Mouse (Mus musculus) myocyte (in vitro differentiated cells): ENCODE data around the gene Sept7.

Experiments
- CEBPB ChIP-seq: IDR thresholded peaks from 2 replicates; pipeline ENCODE4 v1.6.1; 2011; ENCODE audit warnings: mild to moderate bottlenecking, moderate library complexity; ENCODE audit not compliant: poor library complexity, insufficient read depth, severe bottlenecking
- E2F4 ChIP-seq: IDR thresholded peaks from one replicate; pipeline ENCODE4 v1.6.1; 2011; ENCODE audit warnings: mild to moderate bottlenecking, control low read depth, moderate library complexity; ENCODE audit not compliant: insufficient read depth
- MAX ChIP-seq: IDR thresholded peaks from one replicate; pipeline ENCODE4 v1.6.1; 2011; ENCODE audit warnings: low read depth, mild to moderate bottlenecking, control low read depth
- MYOD1 ChIP-seq, 3 experiments: IDR thresholded peaks; one replicate each; pipeline ENCODE4 v1.6.1; 2011; ENCODE audit warnings: control low read depth in 2 of 3, low read depth in 2 of 3, mild to moderate bottlenecking in 2 of 3, moderate library complexity in 1 of 3; ENCODE audit not compliant: insufficient read length in 2 of 3, control insufficient read depth in 1 of 3
- POLR2A ChIP-seq: IDR thresholded peaks from one replicate; pipeline ENCODE4 v1.6.1; 2011; ENCODE audit warnings: low read depth, mild to moderate bottlenecking, control low read depth, moderate library complexity; ENCODE audit not compliant: insufficient read length
- USF1 ChIP-seq: IDR thresholded peaks from one replicate; pipeline ENCODE4 v1.6.1; 2011; ENCODE audit warnings: low read depth, mild to moderate bottlenecking, control low read depth, moderate library complexity

DNA sequence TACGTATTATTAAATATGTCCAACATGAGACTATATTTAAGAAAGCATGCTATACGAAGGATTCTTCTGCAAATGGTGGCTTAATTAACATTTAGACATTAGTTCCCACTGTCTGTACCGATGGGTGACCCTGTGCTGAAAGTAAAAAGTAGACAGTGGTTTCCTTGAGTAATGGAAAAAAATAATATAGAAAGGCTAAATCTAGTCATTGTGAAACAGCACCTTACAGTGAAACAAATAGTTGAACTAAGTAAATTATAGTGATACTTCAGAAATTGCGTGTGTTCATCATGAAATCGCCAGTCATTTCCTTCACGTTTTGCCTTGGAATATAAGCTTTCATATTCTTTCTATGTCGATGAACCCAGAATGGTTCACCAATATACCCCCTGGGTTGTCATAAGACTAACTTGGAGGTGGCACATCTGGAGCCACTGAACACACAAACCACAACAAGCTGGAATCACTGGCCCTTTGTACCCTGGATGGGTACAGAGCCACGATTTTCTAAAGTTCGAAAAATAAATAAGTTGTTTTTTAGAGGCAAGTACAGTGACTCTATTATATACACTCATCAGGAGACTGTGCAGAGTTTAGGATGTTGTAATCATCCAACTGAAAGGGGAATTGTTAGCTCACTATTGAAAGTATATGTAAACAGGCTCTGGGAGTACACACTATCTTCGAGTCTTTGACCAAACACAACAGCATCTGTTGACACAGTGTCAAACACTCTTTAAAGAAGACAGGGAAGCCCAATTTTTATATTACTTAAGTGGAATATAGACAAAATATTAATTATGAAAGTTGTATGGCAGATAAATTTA lies 21.8 kb upstream of the Sept7 start:
- no peak for TF ChIP-seq E2F4
- no peak for TF ChIP-seq MYOD1 (IDR thresholded peaks at IDR 0.05; ENCODE audit: control insufficient read depth in 1 of 3, insufficient read length in 2 of 3, low read depth in 2 of 3)
- no peak for TF ChIP-seq USF1
- no peak for TF ChIP-seq POLR2A
- TF ChIP-seq MAX, result no peak
- TF ChIP-seq CEBPB, result no peak
